Mouse (Mus musculus): Measurements from ENCODE around the gene Adamts14.

DNA sequence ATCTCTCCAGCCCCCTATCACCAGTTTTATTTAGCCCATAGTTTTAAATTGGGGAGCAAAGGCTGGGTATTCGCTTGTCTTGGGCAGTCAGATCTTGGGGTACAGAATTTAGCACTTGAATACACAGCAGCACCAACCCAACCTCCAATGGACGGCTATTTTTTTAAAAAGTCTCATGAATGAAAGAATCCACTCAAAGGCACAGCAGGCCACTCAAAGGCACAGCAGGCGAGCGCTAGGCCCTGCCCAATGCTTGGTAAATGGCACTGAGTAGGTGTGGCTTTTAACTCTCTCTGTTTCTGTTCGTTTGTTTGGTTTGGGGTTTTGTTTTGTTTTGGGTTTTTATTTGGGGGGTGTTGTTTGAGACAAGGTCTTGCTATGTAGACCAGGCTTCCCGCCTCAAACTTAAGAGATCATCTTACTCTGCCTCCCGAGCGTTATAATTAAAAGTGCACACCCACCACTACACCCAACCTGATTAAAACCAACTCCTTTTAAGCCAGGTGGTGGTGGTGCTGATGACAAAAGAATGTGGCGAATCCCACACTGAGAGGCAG, 42.2 kb upstream of the Adamts14 start:
- TF ChIP-seq CTCF (IDR thresholded peaks at IDR 0.05; ENCODE audit: low read depth) = no peak
- TF ChIP-seq EP300 (IDR thresholded peaks at IDR 0.05; ENCODE audit: low read depth) = no peak

Measured in heart, postnatal 0 days (tissue).